Mouse (Mus musculus): Measurements from ENCODE around the gene Ift57. TPM values are rescaled to one million over a fixed set of nuclear protein-coding genes. Genes with fewer than 3 reads are reported as not detected.
A peak's percentile ranks its signal among the peaks of the same experiment; 100 is the strongest.

The Ift57 gene
- 1 to 10 TPM; 7.9 to 8.6 TPM for total RNA-seq (2021)
- long read RNA-seq, experiment 1, transcript Ift57-201 (11 exons, 2,601 nt) = major isoform, 11 of 12 reads
- long read RNA-seq, experiment 1, partial matches to known transcripts = 0 of 12 reads
- long read RNA-seq, experiment 1, other reads (novel, unspliced or antisense) = 1 of 12 reads
- long read RNA-seq, experiment 2, transcript Ift57-201 (11 exons, 2,601 nt) = major isoform, 9 of 10 reads
- long read RNA-seq, experiment 2, partial matches to known transcripts = 0 of 10 reads
- long read RNA-seq, experiment 2, other reads (novel, unspliced or antisense) = 1 of 10 reads

- DNase-seq = peak; percentile 98
- intact Hi-C loops (cut with DNase I) = loop anchor here (10.0 kb wide), 1 partner anchor 194 kb away; no protein-coding TSS in a partner anchor
- TF ChIP-seq CTCF (IDR thresholded peaks at IDR 0.05) = no peak
- Histone ChIP-seq H3K27ac (peak within 1 kb of the TSS; percentile 79), H3K4me3 (peak within 1 kb of the TSS; percentile 88)
Observed at GRCm38 (mm10) chr16:49698620-49699525, at the start of gene Ift57. Gene Ift57 (plus strand): TSS chr16:49699233.

- DNase-seq = no peak
- no peak overlapping the region for H3K4me3 ChIP-seq
- TF ChIP-seq CTCF (IDR thresholded peaks at IDR 0.05) = peak; percentile 4; the same call in 1 of the 2 replicates
- intact Hi-C loops (cut with DNase I) = no loop called here
- H3K27ac ChIP-seq = no peak overlapping the region
Observed at GRCm38 (mm10) chr16:49657182-49657581, 41.9 kb upstream of the Ift57 start.

- intact Hi-C loops (cut with DNase I) = no loop called here
- no peak for DNase-seq
- Histone ChIP-seq H3K27ac (no peak overlapping the region), H3K4me3 (no peak overlapping the region)
- no peak for TF ChIP-seq CTCF (IDR thresholded peaks at IDR 0.05)
Observed at GRCm38 (mm10) chr16:49658029-49658428, 41.0 kb upstream of the Ift57 start.

- TF ChIP-seq CTCF (IDR thresholded peaks at IDR 0.05) = no peak
- Histone ChIP-seq H3K4me3 (no peak overlapping the region), H3K27ac (no peak overlapping the region)
- intact Hi-C loops (cut with DNase I) = no loop called here
- DNase-seq = no peak
Observed at GRCm38 (mm10) chr16:49659131-49659530, 39.9 kb upstream of the Ift57 start.

- no peak overlapping the region for H3K27ac ChIP-seq
- TF ChIP-seq CTCF (IDR thresholded peaks at IDR 0.05) = no peak
- no peak overlapping the region for H3K4me3 ChIP-seq
- DNase-seq = no peak
- intact Hi-C loops (cut with DNase I) = no loop called here
Observed at GRCm38 (mm10) chr16:49660111-49660510, 38.9 kb upstream of the Ift57 start.

GRCm38 (mm10) chr16:49662201-49662600, 36.8 kb upstream of the Ift57 start:
- no peak overlapping the region for H3K4me3 ChIP-seq
- H3K27ac ChIP-seq = no peak overlapping the region
- no peak for TF ChIP-seq CTCF (IDR thresholded peaks at IDR 0.05)
- DNase-seq = no peak
- intact Hi-C loops (cut with DNase I) = no loop called here

GRCm38 (mm10) chr16:49664677-49665076, 34.4 kb upstream of the Ift57 start:
- intact Hi-C loops (cut with DNase I) = no loop called here
- Histone ChIP-seq H3K4me3 (no peak overlapping the region), H3K27ac (no peak overlapping the region)
- no peak for TF ChIP-seq CTCF (IDR thresholded peaks at IDR 0.05)
- DNase-seq = no peak

- TF ChIP-seq CTCF (IDR thresholded peaks at IDR 0.05) = no peak
- Histone ChIP-seq H3K27ac (no peak overlapping the region), H3K4me3 (no peak overlapping the region)
- intact Hi-C loops (cut with DNase I) = no loop called here
- DNase-seq = no peak
Observed at GRCm38 (mm10) chr16:49679666-49680065, 19.4 kb upstream of the Ift57 start.

- H3K27ac ChIP-seq = no peak overlapping the region
- no peak for TF ChIP-seq CTCF (IDR thresholded peaks at IDR 0.05)
- DNase-seq = no peak
- no peak overlapping the region for H3K4me3 ChIP-seq
- intact Hi-C loops (cut with DNase I) = no loop called here
Observed at GRCm38 (mm10) chr16:49684961-49685360, 14.1 kb upstream of the Ift57 start.

GRCm38 (mm10) chr16:49699821-49700220, 788 bp downstream of the Ift57 start:
- intact Hi-C loops (cut with DNase I) = loop anchor here (10.0 kb wide), 2 partner anchors 155 to 195 kb away; no protein-coding TSS in a partner anchor

GRCm38 (mm10) chr16:49708074-49708473, 9.0 kb downstream of the Ift57 start:
- intact Hi-C loops (cut with DNase I) = loop anchor here (10.0 kb wide), 1 partner anchor 147 kb away; no protein-coding TSS in a partner anchor
- no peak overlapping the region for H3K27ac ChIP-seq
- no peak for TF ChIP-seq CTCF (IDR thresholded peaks at IDR 0.05)
- no peak overlapping the region for H3K4me3 ChIP-seq
- DNase-seq = no peak

More at GRCm38 (mm10) chr16:49699821-49700220, 788 bp downstream of the Ift57 start:
- H3K27ac ChIP-seq = peak overlapping the region; percentile 78; the same call in 1 of the 2 replicates
- TF ChIP-seq CTCF (IDR thresholded peaks at IDR 0.05) = no peak
- no peak for DNase-seq
- H3K4me3 ChIP-seq = peak overlapping the region; percentile 88

- Histone ChIP-seq H3K4me3 (no peak overlapping the region), H3K27ac (no peak overlapping the region)
- intact Hi-C loops (cut with DNase I) = no loop called here
- TF ChIP-seq CTCF (IDR thresholded peaks at IDR 0.05) = no peak
- no peak for DNase-seq
Observed at GRCm38 (mm10) chr16:49710188-49710587, 11.2 kb downstream of the Ift57 start.

- H3K27ac ChIP-seq = no peak overlapping the region
- intact Hi-C loops (cut with DNase I) = no loop called here
- TF ChIP-seq CTCF (IDR thresholded peaks at IDR 0.05) = no peak
- H3K4me3 ChIP-seq = no peak overlapping the region
- DNase-seq = no peak
Observed at GRCm38 (mm10) chr16:49713302-49713701, 14.3 kb downstream of the Ift57 start.

Measured in gastrocnemius, adult 2 months (tissue).